Mouse (Mus musculus): ENCODE data around the gene Slc25a47. TPM values are rescaled to one million over a fixed set of nuclear protein-coding genes. Genes with fewer than 3 reads are reported as not detected.

Gene Slc25a47
- 10.1 and 12.9 TPM in 2 replicates for polyA plus RNA-seq (2012; rRNA removed)

GRCm38 (mm10) chr12:108835840-108836409 lies at the start of gene Slc25a47, which contains the start of gene Slc25a29:
Gene Slc25a47 (plus strand): TSS chr12:108836046.
Gene Slc25a29 (minus strand): TSS chr12:108835883.
- DNase-seq (ENCODE audit: extremely low spot score in 1 of 2, low spot score in 1 of 2): peak; percentile 93 to 96

GRCm38 (mm10) chr12:108787329-108787728 lies 48.5 kb upstream of the Slc25a47 start:
- no peak for DNase-seq (ENCODE audit: extremely low spot score in 1 of 2, low spot score in 1 of 2)

- DNase-seq (ENCODE audit: extremely low spot score in 1 of 2, low spot score in 1 of 2): peak in 1 of 2 experiments; percentile 82
Measured at GRCm38 (mm10) chr12:108792152-108792545, 43.7 kb upstream of the Slc25a47 start.

GRCm38 (mm10) chr12:108792546-108793452 lies 43.0 kb upstream of the Slc25a47 start, which contains the start of gene Yy1:
Gene Yy1 (plus strand): TSS chr12:108792973.
- peak; percentile 94 to 96 for DNase-seq (ENCODE audit: extremely low spot score in 1 of 2, low spot score in 1 of 2)

GRCm38 (mm10) chr12:108793453-108793941 lies 42.3 kb upstream of the Slc25a47 start:
- no peak for DNase-seq (ENCODE audit: extremely low spot score in 1 of 2, low spot score in 1 of 2)

- DNase-seq (ENCODE audit: extremely low spot score in 1 of 2, low spot score in 1 of 2): peak in 1 of 2 experiments; percentile 72
Measured at GRCm38 (mm10) chr12:108794078-108794711, 41.7 kb upstream of the Slc25a47 start.

GRCm38 (mm10) chr12:108794979-108795537 lies 40.8 kb upstream of the Slc25a47 start:
- no peak for DNase-seq (ENCODE audit: extremely low spot score in 1 of 2, low spot score in 1 of 2)

GRCm38 (mm10) chr12:108801613-108802012 lies 34.2 kb upstream of the Slc25a47 start:
- DNase-seq (ENCODE audit: extremely low spot score in 1 of 2, low spot score in 1 of 2): no peak

GRCm38 (mm10) chr12:108804388-108804787 lies 31.5 kb upstream of the Slc25a47 start:
- DNase-seq (ENCODE audit: extremely low spot score in 1 of 2, low spot score in 1 of 2): no peak

GRCm38 (mm10) chr12:108808465-108808864 lies 27.4 kb upstream of the Slc25a47 start:
- DNase-seq (ENCODE audit: extremely low spot score in 1 of 2, low spot score in 1 of 2): peak in 1 of 2 experiments; percentile 25

GRCm38 (mm10) chr12:108809771-108810170 lies 26.1 kb upstream of the Slc25a47 start:
- DNase-seq (ENCODE audit: extremely low spot score in 1 of 2, low spot score in 1 of 2): no peak

- no peak for DNase-seq (ENCODE audit: extremely low spot score in 1 of 2, low spot score in 1 of 2)
Measured at GRCm38 (mm10) chr12:108810309-108810708, 25.5 kb upstream of the Slc25a47 start.

GRCm38 (mm10) chr12:108811133-108811532 lies 24.7 kb upstream of the Slc25a47 start:
- DNase-seq (ENCODE audit: extremely low spot score in 1 of 2, low spot score in 1 of 2): peak in 1 of 2 experiments; percentile 55

GRCm38 (mm10) chr12:108812463-108812862 lies 23.4 kb upstream of the Slc25a47 start:
- DNase-seq (ENCODE audit: extremely low spot score in 1 of 2, low spot score in 1 of 2): peak in 1 of 2 experiments; percentile 56

- DNase-seq (ENCODE audit: extremely low spot score in 1 of 2, low spot score in 1 of 2): peak in 1 of 2 experiments; percentile 40
Measured at GRCm38 (mm10) chr12:108814470-108814869, 21.4 kb upstream of the Slc25a47 start.

- no peak for DNase-seq (ENCODE audit: extremely low spot score in 1 of 2, low spot score in 1 of 2)
Measured at GRCm38 (mm10) chr12:108816569-108816968, 19.3 kb upstream of the Slc25a47 start.

- DNase-seq (ENCODE audit: extremely low spot score in 1 of 2, low spot score in 1 of 2): no peak
Measured at GRCm38 (mm10) chr12:108820461-108820860, 15.4 kb upstream of the Slc25a47 start.

- no peak for DNase-seq (ENCODE audit: extremely low spot score in 1 of 2, low spot score in 1 of 2)
Measured at GRCm38 (mm10) chr12:108823036-108823435, 12.8 kb upstream of the Slc25a47 start.

GRCm38 (mm10) chr12:108824225-108824874 lies 11.5 kb upstream of the Slc25a47 start:
- no peak for DNase-seq (ENCODE audit: extremely low spot score in 1 of 2, low spot score in 1 of 2)
